Mouse (Mus musculus) left cerebral cortex, adult 2 months (tissue): ENCODE results near the gene Etv6. TPM values are rescaled to one million over a fixed set of nuclear protein-coding genes. Genes with fewer than 3 reads are reported as not detected.

Source experiments
- DNase-seq, 2 experiments: peaks; one replicate each; pipeline ENCODE4 v3.0.0; 2021 to 2022; ENCODE audit warnings: low spot score in 2 of 2, mixed read lengths in 1 of 2; ENCODE audit errors: extremely low spot score in 1 of 2
- H3K27ac ChIP-seq: fragments of 200-600 bp; 2 replicates; pipeline ENCODE4 v1.8.1; 2022
- H3K4me3 ChIP-seq: fragments of 200-600 bp; 2 replicates; pipeline ENCODE4 v1.8.1; 2022
- CTCF ChIP-seq: fragments of 200-600 bp; IDR thresholded peaks from 2 replicates; pipeline ENCODE4 v1.8.1; 2022; ENCODE audit warnings: antibody characterized with exemption, mild to moderate bottlenecking, moderate library complexity
- intact Hi-C: fragments of 180-260 bp; cut with DNase I; formaldehyde crosslinking; loops from one replicate; pipeline ENCODE4 v1.15.1; 2025
- total RNA-seq, 2 experiments: library from RNA; stranded (reverse); gene quantifications; 2 replicates each; pipeline ENCODE4 v1.2.3; 2021

Etv6 gene
- total RNA-seq, 2 experiments from 2014 or later: 18.7 to 19.3 TPM

- no peak for DNase-seq
- intact Hi-C loops: no loop called here
- no peak; the same call in 1 of the 2 replicates for TF ChIP-seq CTCF
- H3K4me3 ChIP-seq: no peak overlapping the region
- peak overlapping the region; percentile 7; the same call in 1 of the 2 replicates for H3K27ac ChIP-seq
Measured at GRCm38 (mm10) chr6:134140718-134141615, 105.5 kb downstream of the Etv6 start.

- intact Hi-C loops: no loop called here
- DNase-seq: no peak
- TF ChIP-seq CTCF: no peak
- Histone ChIP-seq H3K27ac (peak overlapping the region; percentile 7; the same call in 1 of the 2 replicates), H3K4me3 (no peak overlapping the region)
Measured at GRCm38 (mm10) chr6:134141616-134142165, 106.2 kb downstream of the Etv6 start.

GRCm38 (mm10) chr6:134142700-134143099 lies 107.2 kb downstream of the Etv6 start:
- Histone ChIP-seq H3K4me3 (no peak overlapping the region), H3K27ac (no peak overlapping the region)
- no peak for TF ChIP-seq CTCF
- intact Hi-C loops: no loop called here
- no peak for DNase-seq

- TF ChIP-seq CTCF: no peak
- Histone ChIP-seq H3K4me3 (no peak overlapping the region), H3K27ac (no peak overlapping the region)
- DNase-seq: no peak
- intact Hi-C loops: no loop called here
Measured at GRCm38 (mm10) chr6:134143649-134144097, 108.2 kb downstream of the Etv6 start.

DNA sequence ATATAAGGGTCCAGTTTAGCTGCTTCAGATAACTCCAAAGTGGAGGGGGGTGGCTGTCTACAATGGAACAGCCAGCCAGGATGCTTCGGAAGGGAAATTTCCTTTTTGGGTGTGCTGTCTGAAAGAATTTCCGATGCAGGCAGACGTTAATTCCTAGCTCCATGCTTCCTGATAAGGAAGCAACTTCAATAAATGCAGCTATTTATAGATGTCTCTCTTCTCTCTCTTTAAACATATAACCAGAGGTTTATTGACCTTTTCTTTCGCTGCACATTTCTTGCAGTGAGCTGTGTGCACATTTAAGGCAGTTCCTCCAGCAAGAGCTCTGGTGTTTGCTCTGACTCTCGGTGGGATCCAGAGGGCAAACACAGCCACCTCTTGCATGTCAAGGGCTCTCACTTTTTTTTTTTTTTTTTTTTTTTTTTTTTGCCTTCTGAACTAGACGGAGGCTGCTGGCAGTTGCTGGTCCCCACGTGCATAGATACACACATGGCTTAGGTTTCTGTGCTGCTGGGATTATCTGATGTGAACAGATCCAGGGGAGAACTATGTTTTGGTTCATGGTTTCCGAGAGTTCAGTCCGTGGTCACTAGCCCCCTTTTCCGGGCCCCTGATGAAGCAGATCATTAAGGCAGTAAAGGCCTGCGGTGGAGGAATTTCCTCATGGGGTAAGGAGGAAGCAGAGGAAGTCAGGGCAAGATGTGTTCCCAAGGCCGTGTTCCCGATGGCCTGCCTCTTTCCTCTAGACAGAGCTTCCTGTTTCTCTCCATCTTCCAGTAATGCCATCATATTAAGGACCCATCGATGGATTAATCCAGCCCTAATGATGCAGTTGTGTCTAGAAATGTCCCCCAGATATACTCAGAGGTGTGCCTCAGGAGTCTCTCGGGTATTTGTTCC lies 109.0 kb downstream of the Etv6 start:
- intact Hi-C loops: no loop called here
- no peak for DNase-seq
- no peak overlapping the region for H3K27ac ChIP-seq

GRCm38 (mm10) chr6:134147596-134148442 lies 112.3 kb downstream of the Etv6 start:
- no peak for TF ChIP-seq CTCF
- H3K4me3 ChIP-seq: no peak overlapping the region
- no peak for DNase-seq
- H3K27ac ChIP-seq: peak overlapping the region; percentile 24; the same call in 1 of the 2 replicates
- intact Hi-C loops: no loop called here

More for the DNA sequence above, 109.0 kb downstream of the Etv6 start:
- no peak overlapping the region for H3K4me3 ChIP-seq
- TF ChIP-seq CTCF: no peak

DNA sequence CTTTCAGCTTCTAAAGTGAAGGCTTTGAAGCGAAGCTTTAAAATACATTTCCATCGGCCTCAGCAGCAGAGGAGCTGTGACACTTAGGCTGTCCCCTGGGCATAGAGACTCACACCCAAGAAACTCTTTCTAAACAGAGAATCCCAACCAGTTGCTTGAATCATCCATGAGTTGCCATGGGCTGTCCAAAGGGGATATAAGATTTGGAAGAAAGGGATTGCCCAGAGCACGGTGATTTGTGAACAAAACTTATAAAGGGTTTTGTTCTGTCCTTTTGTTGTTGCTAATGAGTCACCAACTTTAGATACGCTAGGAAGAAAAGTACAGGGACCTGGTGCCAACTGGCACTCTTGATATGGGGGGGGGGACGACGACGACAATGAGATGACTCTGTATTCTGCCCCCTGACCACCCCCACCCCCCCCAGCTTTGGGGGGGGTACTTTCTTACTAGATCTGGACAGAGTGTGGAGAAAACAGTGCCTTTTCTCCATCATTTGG lies 113.0 kb downstream of the Etv6 start:
- no peak for TF ChIP-seq CTCF
- intact Hi-C loops: no loop called here
- DNase-seq: no peak
- Histone ChIP-seq H3K4me3 (no peak overlapping the region), H3K27ac (peak overlapping the region; percentile 19; the same call in 1 of the 2 replicates)

DNA sequence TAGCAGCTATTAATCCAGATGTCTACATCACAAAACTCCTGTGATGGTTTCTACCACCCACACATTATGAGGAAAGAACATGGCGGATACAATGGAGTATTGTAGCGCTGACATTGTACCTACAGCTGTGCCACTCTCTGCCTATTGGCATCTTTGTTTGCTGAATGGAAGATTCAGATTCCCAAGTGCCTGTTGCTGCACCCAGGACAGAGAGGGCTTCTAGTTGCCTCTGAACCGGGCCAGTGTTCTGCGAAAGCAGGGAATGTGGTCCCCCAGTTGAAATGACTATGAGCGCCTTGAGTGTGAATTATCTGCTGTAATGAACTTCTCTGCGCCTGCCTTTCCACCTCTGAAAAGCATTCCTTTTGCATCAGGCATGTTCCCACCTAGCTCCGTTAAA lies 114.1 kb downstream of the Etv6 start:
- TF ChIP-seq CTCF: no peak
- intact Hi-C loops: loop anchor here (2.0 kb wide), 1 partner anchor 115 kb away; the partner anchor contains the start of gene Etv6
- Histone ChIP-seq H3K4me3 (no peak overlapping the region), H3K27ac (no peak overlapping the region)
- DNase-seq: no peak

GRCm38 (mm10) chr6:134151022-134151680 lies 115.7 kb downstream of the Etv6 start:
- Histone ChIP-seq H3K4me3 (no peak overlapping the region), H3K27ac (peak overlapping the region; percentile 49)
- intact Hi-C loops: loop anchor here (2.0 kb wide), 1 partner anchor 116 kb away; the partner anchor contains the start of gene Etv6
- no peak for DNase-seq
- TF ChIP-seq CTCF: no peak
